Mouse (Mus musculus): ENCODE results near the gene Tmem54.

Tmem54 gene

DNA sequence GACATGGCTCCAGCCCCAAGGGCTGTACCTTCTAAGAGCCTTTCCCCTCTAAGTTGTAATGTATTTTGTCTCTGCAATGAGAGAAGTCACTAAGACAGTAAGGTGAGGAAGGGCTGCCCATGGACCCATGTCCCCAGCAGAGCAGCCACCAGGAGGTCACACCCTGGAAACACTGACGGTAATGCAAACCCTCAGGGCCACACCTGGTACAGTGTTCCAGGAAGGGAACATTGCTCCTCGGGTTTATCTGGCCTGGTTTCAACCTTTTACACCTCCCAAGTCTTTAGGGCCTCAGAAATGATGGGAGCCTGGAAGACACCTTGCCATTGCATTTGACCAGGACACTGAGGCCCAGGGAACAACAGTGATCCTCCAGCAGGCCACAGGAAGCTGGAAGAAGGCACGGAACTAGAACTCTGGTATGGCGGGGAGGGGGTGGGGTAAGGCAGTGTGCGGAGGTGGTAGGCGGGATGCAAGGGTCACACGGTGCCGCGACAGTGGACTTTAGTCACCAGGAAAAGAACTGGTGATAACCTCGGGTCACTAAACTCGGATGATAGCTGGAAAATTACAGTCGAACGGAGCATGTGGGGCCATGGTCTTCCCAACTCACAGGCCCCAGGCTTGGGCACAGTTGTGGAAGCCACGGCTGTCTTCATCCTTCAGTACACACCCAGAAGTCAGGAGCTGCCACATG is 3.1 kb upstream of the Tmem54 start:
- DNase-seq (ENCODE audit: low spot score) = no peak

DNA sequence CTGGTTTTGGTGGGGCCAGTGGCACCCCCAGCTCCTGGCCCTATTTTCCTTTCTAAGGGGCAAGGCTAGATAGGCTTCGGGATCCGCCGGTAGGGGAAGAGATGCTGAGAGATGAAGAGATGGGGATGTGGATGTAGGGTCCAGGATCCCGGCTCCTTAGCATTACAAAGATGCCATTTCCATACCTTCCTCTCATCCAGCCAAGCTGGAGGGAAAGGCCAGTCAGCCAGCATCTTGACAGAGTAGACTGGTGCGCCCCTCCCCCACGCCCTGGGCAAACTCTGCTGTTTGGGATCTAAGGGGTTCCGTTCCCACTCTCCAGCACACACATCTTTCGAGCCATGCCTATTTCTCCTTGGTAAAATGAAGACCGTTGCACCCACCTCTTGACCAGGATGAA is 725 bp downstream of the Tmem54 start:
- no peak for DNase-seq (ENCODE audit: low spot score)

DNA sequence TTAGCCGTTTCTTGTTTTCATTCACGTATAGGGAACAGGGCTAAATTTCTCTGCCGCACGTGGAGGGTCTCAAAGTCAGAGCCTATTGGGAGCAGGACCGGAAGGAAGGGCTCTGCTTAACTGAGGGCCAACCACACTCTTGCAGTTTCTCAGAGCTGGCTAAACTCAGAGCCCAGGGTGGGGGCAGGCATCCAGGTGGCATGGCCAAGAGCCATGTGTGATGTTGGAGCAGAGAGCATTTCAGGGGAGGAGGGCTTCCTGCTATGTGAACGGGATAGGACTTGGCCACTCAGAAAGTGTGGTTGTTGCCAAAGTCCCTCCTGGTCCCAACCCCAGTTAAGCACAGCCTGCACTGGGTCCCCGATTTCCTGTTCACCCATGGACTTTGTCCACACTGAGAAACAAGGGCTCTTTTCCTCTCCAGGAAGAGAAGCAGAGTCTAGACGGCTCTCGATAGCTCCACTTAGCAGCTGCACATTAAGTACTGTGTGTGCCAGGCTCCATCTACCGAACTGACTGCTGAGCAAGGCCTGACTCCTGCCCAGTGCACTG is 2.1 kb downstream of the Tmem54 start:
- DNase-seq (ENCODE audit: low spot score) = no peak

DNA sequence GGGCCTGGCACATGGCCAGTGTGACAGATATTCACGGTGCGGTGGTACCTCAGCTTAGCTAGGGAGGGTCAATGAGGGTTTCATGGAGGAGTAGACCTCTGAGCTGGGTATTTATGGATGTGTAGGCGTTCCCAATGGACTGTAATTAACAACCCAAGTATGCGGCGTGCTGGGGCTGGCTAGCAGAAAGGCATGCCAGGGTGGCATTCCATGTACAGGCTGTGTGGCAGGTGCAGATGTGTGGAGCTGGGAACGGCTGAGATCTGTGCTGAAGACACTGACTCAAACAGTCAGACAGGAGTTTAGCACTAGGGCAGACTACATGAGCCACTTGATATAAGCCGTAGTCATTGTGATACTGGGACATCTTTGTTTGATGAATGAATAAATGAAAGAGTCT is 3.3 kb downstream of the Tmem54 start:
- no peak for DNase-seq (ENCODE audit: low spot score)

DNA sequence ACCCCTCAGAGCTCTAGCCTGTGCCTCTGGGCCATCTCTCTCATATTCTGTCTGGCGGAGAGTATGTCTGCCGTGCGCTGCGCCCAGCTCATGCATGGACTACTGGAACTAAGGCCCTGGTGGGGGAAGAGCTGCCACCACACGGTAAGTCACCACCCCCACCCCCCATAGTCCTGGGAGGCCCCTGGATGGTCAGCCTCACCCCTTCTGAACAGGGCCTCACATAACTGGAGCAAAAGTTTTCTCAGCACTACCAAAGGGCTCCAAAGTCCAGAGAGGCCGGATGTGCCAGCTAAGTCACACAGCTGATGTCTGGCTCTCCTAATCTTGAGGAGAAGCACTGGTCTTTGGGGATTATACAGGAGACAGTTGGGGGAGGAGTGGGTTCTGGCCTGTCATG is 5.5 kb downstream of the Tmem54 start:
- DNase-seq (ENCODE audit: low spot score) = no peak

DNA sequence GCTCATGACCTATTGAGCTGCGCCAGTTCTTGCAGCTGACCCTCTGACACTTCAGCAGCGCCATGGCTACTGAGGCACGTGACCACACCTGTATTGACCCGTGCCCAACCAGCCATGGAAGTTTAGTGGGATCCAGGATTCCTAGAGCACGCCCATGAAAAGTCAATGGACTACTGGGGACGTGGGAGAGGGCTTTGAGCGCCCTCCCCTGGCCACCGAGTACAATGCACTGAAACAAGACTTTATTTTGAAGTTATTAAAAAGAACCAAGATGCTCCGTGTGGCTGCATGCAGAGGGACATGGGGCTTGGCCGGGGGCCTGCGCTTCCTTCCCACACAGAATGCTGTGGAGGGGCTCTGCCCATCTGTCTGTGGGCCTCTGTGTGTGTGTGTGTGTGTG is 6.0 kb downstream of the Tmem54 start:
- DNase-seq (ENCODE audit: low spot score) = no peak

DNA sequence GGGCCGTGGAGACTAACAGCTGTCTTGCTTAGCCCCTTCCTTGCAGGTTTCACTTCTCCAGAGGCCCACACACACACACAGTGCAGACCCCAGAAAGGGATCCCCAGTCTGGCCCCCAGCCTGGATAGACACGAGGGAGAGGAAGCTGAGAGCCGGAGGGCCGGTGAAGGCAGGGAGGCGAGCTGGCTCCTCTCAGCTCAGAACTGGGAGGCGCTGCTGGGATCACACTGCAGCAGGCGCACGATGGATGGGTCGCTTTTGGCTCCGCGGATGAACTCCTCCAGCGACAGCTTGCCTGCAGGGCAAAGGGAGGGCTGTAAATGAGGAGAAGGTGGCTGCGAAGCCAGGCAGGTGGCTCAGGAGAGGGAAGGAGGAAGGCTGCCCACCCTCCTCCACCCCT is 6.9 kb downstream of the Tmem54 start:
- no peak for DNase-seq (ENCODE audit: low spot score)

DNA sequence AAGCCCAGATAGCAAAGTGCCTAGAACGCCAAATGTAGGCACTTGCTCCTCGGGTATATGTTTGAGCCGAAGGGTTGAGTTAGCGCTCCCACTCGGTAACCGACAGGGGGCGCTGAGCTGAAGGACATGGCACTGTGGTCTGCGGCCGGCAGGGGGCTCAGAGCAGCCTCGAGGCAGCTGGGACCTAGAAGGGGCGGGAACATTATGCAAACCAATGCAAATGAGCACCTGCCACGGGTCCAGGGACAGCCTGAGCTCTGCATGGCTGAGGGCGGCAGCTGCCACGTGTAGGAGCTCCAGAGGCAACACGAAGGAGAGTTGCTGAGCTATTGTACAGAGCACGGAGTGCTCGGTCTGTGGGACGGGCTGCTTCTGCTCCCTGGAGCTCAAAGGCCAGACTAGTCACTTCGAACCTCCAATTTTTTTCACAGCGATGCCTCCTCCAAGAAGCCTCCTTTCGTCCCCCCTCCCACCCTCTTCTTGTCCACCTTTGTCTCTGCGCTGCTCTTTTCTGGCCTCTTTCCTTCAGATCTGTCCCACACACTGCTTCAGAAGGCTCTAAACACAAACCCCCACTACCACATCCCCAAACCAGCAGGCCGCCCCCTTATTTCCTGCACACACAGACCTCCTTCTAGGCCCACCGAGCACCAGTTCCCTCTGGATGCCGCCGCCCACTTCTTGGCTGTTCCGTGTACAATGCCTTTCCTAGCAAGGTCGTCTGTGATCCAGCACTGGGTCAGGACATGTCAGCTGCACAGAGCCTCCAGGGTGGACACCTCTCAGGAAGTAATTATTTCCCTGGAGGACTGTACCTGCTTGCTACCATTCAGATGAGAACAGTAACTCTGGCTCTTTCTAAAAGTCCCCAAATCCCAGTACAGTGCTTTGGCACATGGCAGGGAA is 8.0 kb downstream of the Tmem54 start:
- DNase-seq (ENCODE audit: low spot score) = no peak

DNA sequence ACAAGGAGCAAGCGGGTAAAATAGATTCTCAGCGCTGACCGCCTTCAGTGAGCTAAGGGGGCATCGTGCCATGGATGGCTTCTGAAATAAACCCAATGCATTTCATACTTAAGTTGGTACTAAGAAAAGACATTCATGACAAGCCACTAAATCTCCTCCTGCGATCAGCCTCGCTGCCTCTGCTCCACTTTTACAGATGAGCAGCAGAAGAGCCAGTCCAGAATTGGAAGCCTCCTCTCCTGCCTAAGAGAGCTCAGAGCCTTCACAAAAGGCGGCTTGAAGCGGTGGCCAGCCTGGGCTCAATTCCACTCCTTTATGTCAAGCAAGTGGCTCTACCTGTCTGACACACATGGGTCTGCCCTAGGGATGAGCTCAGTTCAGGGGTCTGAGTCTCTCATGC is 11.4 kb downstream of the Tmem54 start:
- DNase-seq (ENCODE audit: low spot score) = no peak

DNA sequence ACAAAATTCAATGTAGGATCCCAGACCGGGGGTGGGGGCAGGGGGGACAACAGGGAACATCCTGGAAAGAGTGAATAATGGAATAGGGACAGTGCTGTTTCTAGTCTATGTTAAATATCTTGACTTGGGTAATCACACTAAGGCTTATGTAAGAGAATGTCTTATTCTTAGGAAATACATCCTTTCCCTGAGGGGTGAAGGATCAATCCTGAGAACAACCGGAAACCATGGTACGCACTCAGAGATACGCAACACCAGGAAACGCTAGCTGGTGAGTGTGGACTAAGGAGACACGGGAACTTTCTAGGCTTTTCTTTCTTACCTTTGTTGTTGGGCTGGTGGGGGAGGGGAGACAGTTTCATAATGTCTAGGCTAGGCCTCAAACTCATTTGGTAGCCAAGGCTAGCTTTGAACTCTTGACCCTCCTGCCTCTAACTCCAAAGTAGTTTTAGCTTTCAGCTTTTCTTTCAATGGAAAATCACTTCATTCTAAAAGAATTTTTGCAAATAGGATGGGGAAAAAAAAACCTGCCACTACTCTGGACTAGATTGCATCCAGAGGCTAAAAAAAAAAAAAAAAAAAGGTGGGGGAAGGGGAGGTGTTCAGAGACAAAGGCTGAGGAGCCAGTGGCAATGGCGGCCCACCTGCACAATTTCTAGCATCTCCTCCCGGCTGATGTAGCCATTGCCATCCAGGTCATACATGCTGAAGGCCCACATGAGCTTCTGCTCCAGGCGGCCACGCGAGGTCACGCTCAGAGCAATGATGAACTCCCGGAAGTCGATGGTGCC is 12.6 kb downstream of the Tmem54 start:
- DNase-seq (ENCODE audit: low spot score) = no peak

DNA sequence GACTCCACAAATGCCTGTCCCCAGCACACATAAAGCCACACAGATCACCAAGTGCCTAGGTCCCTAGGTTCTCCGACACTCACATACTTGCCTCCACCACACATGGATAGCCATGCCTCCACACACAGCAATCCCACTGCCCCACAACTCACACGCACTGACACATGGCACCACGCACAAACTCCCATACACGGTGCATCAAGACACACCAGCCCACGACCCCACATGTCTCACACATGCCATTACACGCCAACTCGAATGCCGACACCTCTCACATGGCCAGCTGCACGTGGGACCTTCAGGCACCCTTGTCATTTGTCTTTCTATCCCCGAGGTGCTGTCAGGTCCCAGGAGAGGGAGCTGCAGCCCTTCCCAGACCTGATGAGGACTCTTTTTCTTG is 14.4 kb downstream of the Tmem54 start:
- no peak for DNase-seq (ENCODE audit: low spot score)

DNA sequence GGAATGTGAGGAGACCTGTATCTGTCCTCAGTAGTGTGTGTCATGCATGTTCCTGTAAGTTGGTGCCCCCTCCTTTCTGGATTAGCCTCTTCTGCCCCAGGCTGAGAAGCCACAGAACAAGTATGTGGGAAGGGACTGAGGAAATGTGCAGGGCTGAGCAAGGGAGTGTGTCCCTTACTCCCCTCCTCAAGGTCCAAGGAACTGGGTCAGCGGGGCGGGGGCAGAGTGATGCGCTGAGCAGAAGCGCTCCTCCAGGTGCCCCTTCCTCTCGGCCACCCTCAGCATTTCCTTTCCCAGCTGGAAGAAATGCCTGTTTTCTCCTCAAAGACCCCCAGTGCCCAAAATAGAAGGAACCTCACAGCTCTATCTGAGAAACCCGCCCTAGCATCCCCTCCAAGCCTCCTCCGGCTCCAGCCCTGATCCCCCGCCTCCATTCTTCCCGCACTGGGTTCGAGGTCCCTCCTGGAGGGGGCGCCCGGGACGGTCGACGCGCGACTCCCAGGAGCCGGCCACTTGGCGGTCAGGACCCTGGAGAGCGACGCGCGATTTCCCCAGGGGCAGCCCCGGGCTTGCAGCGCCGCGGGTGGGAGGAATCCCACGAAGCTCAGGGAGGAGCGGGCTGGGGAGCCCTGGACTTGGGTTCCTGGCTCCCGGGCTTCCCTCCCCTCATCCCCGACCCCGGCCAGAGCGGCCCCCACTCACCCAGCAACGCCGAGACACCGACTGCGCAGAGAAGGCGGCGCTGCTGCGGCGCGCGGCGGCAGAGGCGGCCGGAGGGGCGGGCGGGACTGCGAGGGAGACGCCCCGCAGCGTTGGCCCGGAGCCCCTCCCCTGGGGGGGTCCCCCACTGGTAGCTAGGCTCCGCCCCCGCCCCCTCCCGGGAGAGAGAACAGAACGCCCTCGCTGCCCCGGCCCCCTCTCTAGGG is 15.4 kb downstream of the Tmem54 start:
- no peak for DNase-seq (ENCODE audit: low spot score)

DNA sequence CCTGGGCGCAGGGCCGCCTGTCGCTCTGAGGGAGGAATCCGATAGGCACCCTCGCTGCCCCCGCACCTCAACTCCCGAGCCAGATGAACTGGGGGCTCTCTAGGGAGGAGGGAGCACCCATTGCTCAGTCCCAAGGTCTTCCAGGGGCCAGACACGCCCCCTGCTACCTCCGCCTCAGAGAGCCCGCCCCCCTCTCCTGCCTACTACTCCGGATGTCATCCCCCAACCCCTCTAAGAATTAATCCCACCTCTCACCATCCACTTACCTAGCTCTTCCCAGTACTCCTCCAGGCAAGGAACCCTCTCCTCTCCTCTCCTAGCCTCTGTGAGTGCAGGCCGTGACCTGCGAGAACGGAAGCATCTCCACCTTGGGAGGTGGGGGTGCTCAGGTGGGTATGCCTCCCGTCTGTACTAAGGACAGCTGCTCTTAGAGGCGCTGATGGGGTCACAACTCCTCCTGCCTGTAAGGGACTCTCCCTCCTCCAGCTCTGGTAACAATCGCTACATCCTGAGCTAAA is 16.3 kb downstream of the Tmem54 start, which contains the start of gene Hpca:
Gene Hpca, minus strand, starts transcription at position 468 of the 518 bp plus-strand sequence.
- DNase-seq (ENCODE audit: low spot score) = no peak

DNA sequence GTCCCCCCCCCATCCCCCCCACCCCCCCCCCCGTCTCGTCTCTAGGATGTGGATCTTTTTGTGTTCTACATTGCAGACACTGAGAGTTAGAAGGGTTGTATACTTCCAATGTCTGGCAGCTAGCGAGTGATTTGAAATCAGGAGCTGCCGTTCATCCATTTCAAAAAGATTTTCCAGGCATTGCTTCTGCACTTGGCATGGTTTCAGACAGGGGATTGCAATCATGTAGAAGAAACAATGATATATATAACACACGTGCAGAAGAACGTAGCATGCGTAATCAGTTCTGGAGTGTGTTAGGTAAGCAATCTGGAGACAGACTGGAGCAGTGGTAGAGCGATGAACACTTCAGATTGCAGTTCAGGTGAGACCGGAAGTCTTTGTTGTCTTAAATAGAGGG is 16.8 kb downstream of the Tmem54 start:
- DNase-seq (ENCODE audit: low spot score) = no peak

DNA sequence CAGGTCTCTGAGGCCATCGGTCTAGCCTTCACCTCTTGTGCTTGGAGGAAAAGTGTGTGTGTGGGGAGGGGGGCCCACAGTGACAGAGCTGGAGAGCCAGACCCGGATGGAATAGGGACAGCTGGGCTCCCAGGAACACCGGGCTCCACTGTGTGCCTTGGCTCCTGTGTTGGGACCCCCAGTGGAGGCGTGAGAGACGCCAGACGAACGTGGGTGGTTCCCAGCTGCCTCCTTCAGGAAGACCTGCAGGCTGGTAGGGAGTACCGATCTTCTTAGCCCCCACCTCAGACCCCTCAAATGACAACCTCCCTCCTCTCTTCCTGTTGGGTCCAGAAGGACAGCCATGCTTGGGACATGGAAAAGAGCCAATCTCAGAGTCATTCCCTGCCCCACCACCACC is 17.4 kb downstream of the Tmem54 start:
- no peak for DNase-seq (ENCODE audit: low spot score)

DNA sequence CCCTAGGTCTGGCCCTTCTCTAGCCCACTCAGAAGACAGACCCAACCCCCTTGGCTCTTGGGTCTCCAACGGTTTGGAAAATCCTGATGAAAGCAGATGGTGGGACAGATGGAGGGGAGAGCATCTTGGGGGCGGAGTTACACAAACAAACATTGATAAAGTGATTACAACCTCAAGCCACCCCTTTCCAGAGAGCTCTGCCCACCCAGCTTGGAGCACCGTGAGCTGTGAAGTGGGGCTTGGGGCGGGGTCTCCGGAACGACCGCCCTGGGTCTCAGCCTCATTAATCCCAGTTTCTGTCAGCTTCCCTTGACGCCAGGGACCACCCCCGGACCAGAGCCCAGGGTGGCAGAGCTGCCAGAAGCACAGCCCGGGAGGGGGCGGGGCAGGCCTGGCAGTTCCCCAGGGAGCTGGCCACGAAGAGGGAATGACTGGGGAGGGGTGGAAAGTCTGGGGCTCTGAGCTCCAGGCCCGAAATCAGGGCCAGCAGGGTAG is 19.4 kb downstream of the Tmem54 start:
- no peak for DNase-seq (ENCODE audit: low spot score)

DNA sequence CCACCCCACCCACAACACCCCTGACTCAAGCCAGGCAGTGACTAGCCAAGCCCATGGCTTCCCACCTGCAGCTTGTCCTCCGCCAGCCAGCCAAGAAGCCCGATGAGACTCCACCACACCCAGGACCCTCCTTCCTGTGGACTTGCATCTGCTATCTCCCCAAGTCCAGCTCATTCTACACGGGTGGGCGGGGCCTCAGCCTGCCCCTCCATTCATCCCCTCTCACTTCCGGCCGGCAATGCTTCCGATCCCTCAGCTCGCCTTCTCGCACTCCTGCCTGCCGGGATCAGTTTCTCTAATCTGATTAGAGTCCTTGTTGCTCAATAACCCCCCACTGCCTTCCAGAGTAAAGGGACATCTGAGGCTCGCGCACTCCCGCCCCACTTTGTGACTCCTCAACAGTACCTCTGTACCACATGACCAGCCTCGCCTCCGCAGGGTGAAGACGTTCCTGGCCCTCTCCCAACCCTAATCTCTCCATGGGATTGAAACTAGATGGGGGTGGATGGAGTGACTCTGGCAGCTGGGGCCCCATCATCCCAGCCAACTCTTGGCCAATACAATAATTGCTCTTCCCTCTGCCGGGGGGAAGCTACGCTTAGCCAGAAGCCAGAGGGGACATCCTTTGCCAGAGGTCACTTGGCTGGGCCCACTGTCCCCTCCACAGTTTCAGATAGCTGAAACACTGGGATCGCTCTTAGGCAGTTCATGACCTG is 20.5 kb downstream of the Tmem54 start:
- no peak for DNase-seq (ENCODE audit: low spot score)

DNA sequence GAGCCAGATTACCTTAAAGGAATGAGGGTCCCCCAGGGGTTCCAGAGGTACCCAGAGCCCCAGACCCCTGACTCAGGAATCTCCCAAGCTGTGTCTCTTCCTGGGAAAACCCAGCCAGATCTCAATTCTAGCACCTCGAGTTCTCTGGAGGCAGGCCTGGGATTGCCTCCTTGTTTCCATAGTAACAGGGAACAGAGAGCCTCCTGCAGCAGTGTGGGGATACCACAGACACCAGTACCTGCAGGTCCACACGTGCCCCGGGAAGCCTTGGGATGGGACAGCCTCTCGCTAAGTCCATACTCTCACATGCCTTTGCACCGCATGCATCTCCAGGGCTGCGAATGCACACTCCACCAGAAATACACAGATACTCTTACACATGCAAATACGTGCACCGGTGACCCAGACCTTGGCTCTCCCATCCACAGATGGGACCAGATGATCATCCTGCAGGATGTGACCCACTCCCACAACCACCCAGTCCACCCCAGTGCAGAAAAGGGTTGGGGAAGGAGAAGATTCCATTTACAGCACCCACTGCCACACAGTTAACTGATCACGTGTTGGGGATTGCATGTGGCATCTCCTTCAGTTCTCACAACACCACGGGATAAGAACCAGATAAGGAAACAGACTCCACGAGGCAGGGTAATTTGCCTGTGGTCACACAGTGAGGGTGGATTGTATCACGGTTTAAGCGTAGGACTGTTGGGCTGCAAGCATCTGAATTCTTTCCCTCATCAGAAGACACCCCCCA is 23.4 kb downstream of the Tmem54 start:
- DNase-seq (ENCODE audit: low spot score) = no peak

DNA sequence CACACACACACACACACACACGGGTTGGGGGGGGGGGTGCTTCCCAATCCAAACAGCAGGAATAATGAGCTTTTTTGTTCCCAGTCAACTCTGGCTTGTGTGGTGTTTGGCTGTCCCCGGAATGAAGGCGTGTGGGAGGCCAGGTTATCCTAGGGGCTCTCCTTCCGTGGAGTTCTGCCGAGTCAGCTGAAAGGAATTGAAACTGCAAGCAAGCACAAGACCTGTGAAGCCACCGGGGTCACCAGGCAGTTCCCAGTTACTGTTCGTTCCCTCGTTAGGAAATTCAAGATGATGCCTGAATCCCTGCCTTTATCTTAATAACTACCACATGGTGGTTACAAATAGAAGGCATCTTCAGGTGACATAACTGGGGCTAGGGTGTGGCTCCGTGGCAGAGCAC is 24.0 kb downstream of the Tmem54 start:
- no peak for DNase-seq (ENCODE audit: low spot score)

Measured in ovary, postnatal 10 days (tissue).